Mouse (Mus musculus): ENCODE data around the gene Mt3.
"Not testable (repeated sequence)": the region's sequence is repeated elsewhere in the genome, so short reads cannot be mapped to it uniquely, and the experiment has no call there.

Mt3 gene

DNA sequence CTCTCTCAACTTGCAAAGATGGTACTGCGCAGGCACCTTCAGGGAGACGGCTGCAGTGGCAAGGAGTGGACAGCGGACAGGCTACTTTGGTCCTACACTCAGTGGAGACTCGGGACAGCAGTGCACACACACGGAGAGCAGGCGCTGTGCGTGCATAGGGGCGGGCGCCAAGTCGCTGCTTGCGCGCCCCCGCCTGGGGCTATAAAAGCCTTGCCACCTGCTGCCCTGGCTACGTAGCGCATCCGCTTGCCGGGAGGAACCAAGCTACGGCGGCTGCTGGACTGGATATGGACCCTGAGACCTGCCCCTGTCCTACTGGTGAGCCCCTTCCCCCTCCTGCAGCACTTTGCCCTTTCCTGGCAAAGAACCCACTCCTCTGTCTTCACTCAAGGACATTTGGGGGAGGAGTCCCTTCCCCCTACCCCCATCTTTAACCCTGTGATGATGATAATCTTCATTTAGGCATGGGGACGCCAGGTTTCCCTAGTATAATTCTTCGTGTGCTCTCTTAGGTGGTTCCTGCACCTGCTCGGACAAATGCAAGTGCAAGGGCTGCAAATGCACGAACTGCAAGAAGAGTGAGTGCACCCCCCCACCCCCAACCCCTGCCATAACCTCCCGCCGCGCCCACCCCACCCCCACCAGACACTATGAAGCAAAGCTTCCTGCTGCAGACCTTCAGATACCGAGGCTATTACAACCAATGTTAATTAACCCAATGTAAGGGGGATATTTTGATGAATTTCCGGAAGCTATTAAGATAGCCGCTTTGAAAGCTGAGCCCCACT lies at the start of gene Mt3:
TSS of gene Mt3 (plus strand) at position 95 of the 788 bp plus-strand sequence.
- in situ Hi-C loops (cut with MboI, MseI): no loop called here

DNA sequence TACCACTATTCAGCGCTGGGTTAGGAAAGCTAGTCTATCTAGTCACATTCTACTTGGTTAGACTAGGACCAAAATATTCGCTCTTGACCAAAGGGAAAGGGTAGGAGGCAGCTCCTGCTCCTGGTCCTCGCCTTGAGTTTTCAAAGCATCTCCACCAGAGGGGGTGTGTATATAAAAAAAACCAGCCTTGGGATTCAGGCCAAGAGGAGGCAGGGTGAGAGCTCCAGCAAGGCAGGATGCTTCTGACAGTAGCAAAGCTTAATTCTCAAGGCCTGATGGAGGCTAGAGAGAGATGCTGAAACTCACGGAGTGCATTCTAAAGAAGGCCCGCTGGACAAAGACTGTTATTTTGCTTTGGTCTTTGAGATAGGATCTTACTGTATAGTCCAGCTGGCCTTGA lies 48.3 kb upstream of the Mt3 start:
- in situ Hi-C loops (cut with MboI, MseI): loop anchor here in 1 of 2 experiments (5.0 kb wide), 1 partner anchor 93 kb away; no protein-coding TSS in a partner anchor

GRCm38 (mm10) chr8:94107871-94108270 lies 44.5 kb upstream of the Mt3 start:
- in situ Hi-C loops (cut with MboI, MseI): loop anchor here in 1 of 2 experiments (5.0 kb wide), 1 partner anchor 89 kb away; no protein-coding TSS in a partner anchor

GRCm38 (mm10) chr8:94109396-94109795 lies 43.0 kb upstream of the Mt3 start:
- in situ Hi-C loops (cut with MboI, MseI): loop anchor here in 1 of 2 experiments (5.0 kb wide), 1 partner anchor 88 kb away; no protein-coding TSS in a partner anchor

DNA sequence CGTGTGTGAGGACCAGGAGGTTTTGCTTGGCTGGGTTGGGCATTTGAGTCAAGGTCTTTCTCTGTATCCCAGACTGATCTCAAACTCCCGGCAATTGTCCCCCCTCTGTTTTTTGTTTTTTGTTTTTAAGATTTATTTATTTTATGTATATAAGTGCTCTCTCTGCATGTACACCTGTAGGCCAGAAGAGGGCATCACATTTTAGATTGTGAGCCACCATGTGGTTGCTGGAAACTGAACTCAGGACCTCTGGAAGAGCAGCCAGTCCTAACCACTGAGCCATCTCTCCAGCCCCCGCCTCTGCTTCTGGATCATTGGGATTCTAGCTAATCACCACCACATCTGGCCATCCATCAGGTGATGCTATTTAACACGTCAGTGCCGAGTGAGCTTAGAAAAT lies 42.6 kb upstream of the Mt3 start:
- in situ Hi-C loops (cut with MboI, MseI): loop anchor here in 1 of 2 experiments (5.0 kb wide), 1 partner anchor 87 kb away; no protein-coding TSS in a partner anchor

DNA sequence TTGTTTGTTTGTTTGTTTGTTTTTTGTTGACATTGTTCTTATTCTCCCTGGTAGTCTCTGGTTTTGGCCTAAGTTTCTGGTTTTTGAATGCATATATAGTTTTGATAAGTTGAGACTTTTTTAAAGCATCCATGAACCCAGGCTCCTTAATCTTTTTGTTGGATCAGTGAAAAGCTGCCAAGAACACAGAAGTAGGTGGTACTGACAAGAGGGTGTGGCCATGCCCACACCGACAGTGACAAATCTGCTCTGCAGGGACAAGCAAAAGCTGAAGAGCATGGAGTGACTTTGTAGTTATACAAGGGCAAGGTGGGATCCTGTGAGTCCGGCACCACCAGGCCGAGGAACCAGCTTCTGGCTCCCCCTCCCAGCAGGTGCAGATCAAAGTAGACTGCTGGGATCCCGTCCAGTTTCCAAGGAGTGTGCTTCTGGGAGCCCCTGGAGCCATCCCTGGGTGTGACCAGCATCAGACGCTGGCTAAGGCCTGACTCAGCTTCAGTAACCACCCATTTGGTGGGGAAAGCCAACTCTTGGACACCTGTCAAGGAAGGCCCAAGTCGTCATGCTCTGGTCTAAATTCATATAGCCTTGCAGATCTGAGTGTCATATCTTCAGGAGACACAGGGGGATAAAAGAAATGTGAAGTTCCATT lies 41.8 kb upstream of the Mt3 start:
- in situ Hi-C loops (cut with MboI, MseI): no loop called here

GRCm38 (mm10) chr8:94113435-94113834 lies 39.0 kb upstream of the Mt3 start:
- in situ Hi-C loops (cut with MboI, MseI): no loop called here

DNA sequence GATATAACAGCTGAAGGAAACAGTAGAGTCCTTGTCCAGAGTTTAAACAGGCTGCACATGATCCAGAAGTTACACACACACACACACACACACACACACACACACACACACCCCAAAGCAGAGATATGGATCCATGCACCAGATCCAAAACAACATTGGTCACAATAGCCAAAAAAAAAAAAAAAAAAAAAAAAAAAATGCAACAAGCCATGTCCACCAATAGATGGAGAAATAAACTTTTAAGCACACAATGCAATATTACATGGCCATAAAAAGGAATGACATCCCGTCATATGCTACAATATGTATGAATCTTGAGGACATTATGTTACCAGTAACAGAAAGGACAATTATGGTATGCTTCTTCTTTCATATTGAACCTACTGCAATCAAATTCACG lies 38.4 kb upstream of the Mt3 start:
- in situ Hi-C loops (cut with MboI, MseI): no loop called here

- in situ Hi-C loops (cut with MboI, MseI): no loop called here
Measured at GRCm38 (mm10) chr8:94118776-94119430, 33.5 kb upstream of the Mt3 start.

GRCm38 (mm10) chr8:94121625-94122024 lies 30.8 kb upstream of the Mt3 start:
- in situ Hi-C loops (cut with MboI, MseI): no loop called here

DNA sequence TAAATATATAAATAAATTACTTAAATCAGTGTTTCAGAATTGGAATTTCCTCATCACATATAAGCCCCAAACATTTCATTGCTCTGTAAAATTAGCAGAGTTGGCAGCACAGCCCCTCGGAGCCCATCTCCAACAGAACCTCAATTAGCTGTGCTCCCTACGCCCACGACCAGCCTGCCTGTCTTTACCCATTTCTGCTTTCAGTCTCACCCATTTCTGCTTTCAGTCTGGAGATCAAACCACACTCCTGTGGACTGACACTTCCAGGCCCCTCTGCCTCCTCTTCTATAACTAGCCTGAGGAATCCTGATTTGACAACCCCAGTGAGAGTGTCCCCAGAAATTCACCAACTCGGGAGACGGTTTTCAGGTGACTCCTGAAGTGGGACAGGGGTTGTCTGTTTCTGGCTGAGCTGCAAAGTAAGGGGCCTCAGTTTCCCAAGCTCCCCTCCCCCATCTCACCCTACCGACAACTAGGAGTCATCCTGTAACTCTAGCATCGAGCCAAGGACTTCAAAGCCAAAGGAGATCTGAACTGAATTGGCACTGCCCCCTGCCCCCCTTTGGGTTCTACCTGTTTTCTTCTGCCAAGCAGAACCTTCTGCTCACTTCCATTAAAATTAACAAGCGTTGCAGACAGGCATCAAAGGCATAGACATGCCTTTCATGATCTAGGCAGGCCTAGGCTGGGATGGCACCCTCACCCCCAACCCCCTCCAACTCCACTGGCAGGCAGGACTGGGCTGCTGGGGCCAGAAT lies 29.5 kb upstream of the Mt3 start:
- in situ Hi-C loops (cut with MboI, MseI): no loop called here

GRCm38 (mm10) chr8:94127711-94128110 lies 24.7 kb upstream of the Mt3 start:
- in situ Hi-C loops (cut with MboI, MseI): no loop called here

DNA sequence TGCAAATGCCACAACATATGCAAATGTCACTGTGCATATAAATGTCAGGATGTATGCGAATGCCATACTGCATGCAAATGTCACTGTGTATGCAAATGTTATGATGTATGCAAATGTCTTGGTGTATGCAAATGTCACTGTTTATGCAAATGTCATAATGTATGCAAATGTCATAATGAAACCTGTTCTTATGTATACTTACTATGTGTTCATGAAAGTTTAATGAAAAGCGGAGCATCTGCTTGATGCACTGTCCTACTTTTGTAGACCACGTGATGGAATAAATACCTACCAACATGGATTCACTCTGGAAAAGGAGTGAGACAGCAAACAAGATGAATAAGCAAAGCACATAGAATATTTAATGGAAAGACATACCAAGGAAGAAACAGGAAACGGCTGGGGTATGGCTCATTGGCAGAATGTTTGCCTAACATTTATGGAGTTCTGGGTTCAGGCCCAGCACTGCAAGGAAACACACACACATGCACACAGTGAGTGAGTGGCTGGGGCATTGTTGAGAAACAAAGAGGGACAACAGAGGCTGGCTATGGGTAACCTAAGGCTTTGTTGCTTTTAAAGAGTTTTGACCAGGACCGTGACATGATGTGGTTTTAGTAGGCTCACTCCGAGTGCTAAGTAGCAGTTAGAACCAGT lies 23.1 kb upstream of the Mt3 start:
- in situ Hi-C loops (cut with MboI, MseI): no loop called here

DNA sequence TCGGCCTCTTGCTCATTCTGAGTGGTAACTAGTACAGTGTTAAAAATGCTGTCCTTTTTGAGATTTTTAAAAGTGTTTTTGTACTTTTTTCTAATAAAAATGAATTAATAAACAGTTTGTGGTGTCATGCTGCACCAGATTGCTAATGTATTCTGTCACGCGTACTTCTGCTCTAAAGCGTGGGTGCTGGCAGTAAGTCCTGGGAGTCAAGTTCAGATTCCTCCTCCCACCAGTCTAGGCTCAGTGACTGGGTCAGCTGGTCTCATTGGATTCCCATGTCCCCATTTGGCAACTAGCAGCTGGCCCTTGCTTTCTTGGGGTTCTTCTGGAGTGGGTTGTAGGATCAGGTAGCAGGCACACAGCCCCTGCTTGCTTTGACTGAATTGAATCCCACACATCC lies 22.3 kb upstream of the Mt3 start:
- in situ Hi-C loops (cut with MboI, MseI): no loop called here

- in situ Hi-C loops (cut with MboI, MseI): no loop called here
Measured at GRCm38 (mm10) chr8:94132096-94132495, 20.3 kb upstream of the Mt3 start.

- in situ Hi-C loops (cut with MboI, MseI): not testable (repeated sequence)
Measured at GRCm38 (mm10) chr8:94134601-94135000, 17.8 kb upstream of the Mt3 start.

- in situ Hi-C loops (cut with MboI, MseI): no loop called here
Measured at GRCm38 (mm10) chr8:94135556-94135955, 16.9 kb upstream of the Mt3 start.

DNA sequence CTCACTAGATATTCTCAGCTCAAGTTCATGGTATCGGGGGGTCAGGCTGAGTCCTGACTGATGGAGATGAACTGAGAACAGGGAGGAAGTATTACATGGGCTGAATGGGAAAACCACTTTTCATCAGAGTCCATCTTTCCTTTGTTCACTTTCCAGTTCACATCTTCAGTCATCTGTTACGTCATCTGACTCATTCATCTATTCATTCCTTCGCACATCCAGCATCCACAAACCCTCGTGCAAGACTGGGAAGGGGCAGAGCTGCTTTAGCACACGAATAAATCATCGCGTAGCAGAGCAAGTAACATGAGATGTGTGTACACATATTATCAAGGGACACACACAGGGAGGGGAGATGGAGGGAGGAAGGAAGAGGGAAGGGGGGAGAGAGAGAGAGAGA lies 16.2 kb upstream of the Mt3 start:
- in situ Hi-C loops (cut with MboI, MseI): no loop called here

DNA sequence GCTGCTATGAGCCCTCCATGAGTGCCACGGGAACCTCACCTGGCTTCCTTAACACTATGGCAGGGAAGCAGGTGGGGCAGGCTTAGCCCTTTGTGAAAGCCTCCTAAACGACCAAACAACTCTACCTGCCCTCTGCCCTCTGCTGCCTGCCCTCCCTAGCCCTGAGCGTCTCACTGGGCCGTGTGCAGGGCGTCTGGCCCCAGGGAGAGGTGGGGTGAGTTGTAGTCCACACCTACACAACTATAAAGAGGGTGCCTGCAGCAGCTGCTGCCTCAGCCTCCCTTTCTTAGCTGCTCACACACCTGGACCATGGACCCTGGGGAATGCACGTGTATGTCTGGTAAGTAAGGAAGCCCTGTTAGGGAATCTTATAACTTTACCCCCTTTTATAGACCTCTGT lies 15.5 kb upstream of the Mt3 start, which contains the start of gene Mt4:
TSS of gene Mt4 (plus strand) at position 265 of the 400 bp plus-strand sequence.
- in situ Hi-C loops (cut with MboI, MseI): no loop called here

GRCm38 (mm10) chr8:94140266-94140795 lies 12.1 kb upstream of the Mt3 start:
- in situ Hi-C loops (cut with MboI, MseI): no loop called here

GRCm38 (mm10) chr8:94148236-94148635 lies 4.2 kb upstream of the Mt3 start:
- in situ Hi-C loops (cut with MboI, MseI): no loop called here

Measured in T-helper 17 cell (primary cell).